Mouse (Mus musculus) C2C12 (cell line): ENCODE data around the gene Gm29797. TPM values are rescaled to one million over a fixed set of nuclear protein-coding genes. Genes with fewer than 3 reads are reported as not detected.

ENCODE experiments used
- H3K27me3 ChIP-seq: one replicate; pipeline ENCODE4 v1.6.1; 2011; ENCODE audit not compliant: control insufficient read depth, insufficient read depth, insufficient read length
- H3K36me3 ChIP-seq: one replicate; pipeline ENCODE4 v1.6.1; 2011; ENCODE audit not compliant: control insufficient read depth, insufficient read depth
- H3K4me3 ChIP-seq: one replicate; pipeline ENCODE4 v1.5.1; 2011; ENCODE audit warnings: mild to moderate bottlenecking, control low read depth; ENCODE audit not compliant: poor library complexity, insufficient read depth, severe bottlenecking
- H3K79me2 ChIP-seq: one replicate; pipeline ENCODE4 v1.6.1; 2011; ENCODE audit not compliant: control insufficient read depth, insufficient read depth
- H3K79me3 ChIP-seq: one replicate; pipeline ENCODE4 v1.6.1; 2011; ENCODE audit warnings: low read depth, control low read depth
- H3ac ChIP-seq: one replicate; pipeline ENCODE3; 2011; ENCODE audit warnings: low read depth; ENCODE audit not compliant: control insufficient read depth, insufficient read length
- CEBPB ChIP-seq: IDR thresholded peaks from one replicate; pipeline ENCODE4 v1.6.1; 2011; ENCODE audit warnings: low read depth, mild to moderate bottlenecking, control low read depth, moderate library complexity
- CTCF ChIP-seq: IDR thresholded peaks from one replicate; pipeline ENCODE4 v1.5.1; 2011; ENCODE audit not compliant: control insufficient read depth, insufficient read depth, insufficient read length
- FOSL1 ChIP-seq: IDR thresholded peaks from one replicate; pipeline ENCODE4 v1.8.0; 2011; ENCODE audit warnings: mild to moderate bottlenecking, low read length; ENCODE audit not compliant: poor library complexity, insufficient read depth, severe bottlenecking
- MAX ChIP-seq: IDR thresholded peaks from one replicate; pipeline ENCODE4 v1.6.1; 2011; ENCODE audit warnings: mild to moderate bottlenecking, control low read depth
- MYOD1 ChIP-seq: IDR thresholded peaks from one replicate; pipeline ENCODE4 v1.6.1; 2011; ENCODE audit warnings: low read depth; ENCODE audit not compliant: control insufficient read depth, insufficient read length
- MYOG ChIP-seq: IDR thresholded peaks from one replicate; pipeline ENCODE4 v1.6.1; 2011; ENCODE audit not compliant: control insufficient read depth, insufficient read length; ENCODE audit errors: extremely low read depth
- USF1 ChIP-seq: IDR thresholded peaks from one replicate; pipeline ENCODE4 v1.6.1; 2011; ENCODE audit warnings: low read depth, mild to moderate bottlenecking, control low read depth, moderate library complexity
- polyA plus RNA-seq: library from polyadenylated mRNA; unstranded; fragments of >200 nt; fragmentation: generic; extraction: Trizol; gene quantifications from one replicate; pipeline ENCODE4 v1.2.1, GENCODE M21; 2012; ENCODE audit warnings: missing spikeins

Gm29797 gene
- polyA plus RNA-seq, 1 experiment = 0.05 TPM

DNA sequence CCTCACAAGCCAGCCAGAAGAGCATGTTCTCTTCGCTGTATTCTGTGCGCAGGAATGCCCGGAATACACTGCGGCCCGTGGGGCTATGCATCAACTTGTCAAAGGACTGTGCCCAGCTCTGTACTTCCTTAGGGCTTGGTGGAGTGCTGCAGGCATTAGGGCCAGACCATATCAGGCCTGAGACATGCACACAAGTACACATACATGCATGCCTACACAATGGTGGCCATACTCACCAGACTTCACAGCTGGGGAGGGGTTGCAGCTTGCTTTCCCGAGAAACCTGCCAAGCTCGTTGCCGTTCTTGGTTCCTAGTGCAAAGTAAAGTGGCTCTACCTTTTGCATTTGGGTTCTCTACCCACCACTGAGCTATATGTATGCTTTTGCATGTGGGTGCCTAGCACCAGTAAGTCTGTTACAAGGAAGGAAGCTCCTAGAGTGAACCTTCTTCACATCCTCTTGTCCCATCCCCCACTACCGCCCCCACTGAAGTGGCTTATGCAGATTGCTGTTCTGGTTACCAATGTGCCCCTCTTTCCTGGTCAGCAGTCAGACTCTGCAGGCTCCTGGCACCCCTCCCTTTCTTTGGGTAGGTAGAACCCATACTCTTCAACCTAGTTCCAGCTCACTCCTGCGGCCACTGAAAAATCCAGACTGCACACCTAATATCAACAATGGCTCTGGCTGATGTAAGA lies 32.8 kb downstream of the Gm29797 start:
- Histone ChIP-seq H3ac (no peak overlapping the region), H3K79me2 (peaks cover 24% of the 10 kb centered on the region), H3K27me3 (no peaks in the 10 kb centered on the region), H3K4me3 (no peak overlapping the region), H3K79me3 (peaks cover 14% of the 10 kb centered on the region), H3K36me3 (no peaks in the 10 kb centered on the region)
- TF ChIP-seq MAX = no peak
- no peak for TF ChIP-seq MYOG
- no peak for TF ChIP-seq USF1
- TF ChIP-seq CTCF = no peak
- TF ChIP-seq MYOD1 = no peak
- no peak for TF ChIP-seq FOSL1
- no peak for TF ChIP-seq CEBPB

DNA sequence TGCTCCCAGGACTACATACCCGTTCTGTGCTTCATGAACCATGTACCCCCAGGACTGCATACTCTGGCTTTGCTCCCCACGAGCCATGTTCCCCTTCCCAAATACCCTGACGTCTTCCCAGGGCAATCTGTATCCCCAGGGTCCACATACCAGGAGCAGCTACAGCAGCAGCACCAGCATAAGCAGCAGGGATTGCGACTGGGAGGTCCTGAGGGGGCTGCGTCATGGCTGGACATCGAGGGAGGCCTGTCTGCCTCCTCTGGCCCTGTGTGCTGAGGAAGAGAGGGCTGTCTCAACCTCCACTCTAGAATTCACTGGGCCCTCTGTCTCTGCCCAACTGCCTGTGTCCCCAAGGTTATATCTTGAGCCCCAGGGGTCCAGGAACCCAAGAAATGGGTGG lies 34.2 kb downstream of the Gm29797 start:
- Histone ChIP-seq H3K79me3 (peaks cover 14% of the 10 kb centered on the region), H3K36me3 (no peaks in the 10 kb centered on the region), H3K79me2 (peaks cover 24% of the 10 kb centered on the region), H3K4me3 (no peak overlapping the region), H3K27me3 (no peaks in the 10 kb centered on the region), H3ac (no peak overlapping the region)
- TF ChIP-seq MYOD1 (no peak), CTCF (no peak), MAX (no peak), FOSL1 (no peak), USF1 (no peak), MYOG (no peak), CEBPB (no peak)

DNA sequence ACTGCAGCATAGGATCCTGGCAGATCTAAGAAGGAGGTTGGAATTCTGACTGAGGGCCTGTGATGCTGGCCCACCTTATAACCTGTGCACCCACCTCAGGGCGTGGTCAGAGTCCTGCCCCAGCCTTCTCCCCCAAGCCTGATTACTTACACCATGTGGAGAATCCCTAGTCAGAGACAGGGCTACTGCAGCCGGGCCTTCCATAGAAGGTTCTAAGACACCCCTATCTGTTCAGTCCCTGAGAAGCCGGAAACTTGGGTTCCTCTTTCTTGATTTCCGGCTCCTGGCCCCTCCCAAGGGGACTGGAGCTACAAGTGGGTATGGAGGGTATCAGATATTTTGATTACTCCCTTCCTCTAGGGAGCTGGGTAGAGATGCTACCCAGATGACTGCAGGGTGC lies 34.7 kb downstream of the Gm29797 start:
- Histone ChIP-seq H3K4me3 (no peak overlapping the region), H3K36me3 (no peaks in the 10 kb centered on the region), H3K79me3 (peaks cover 14% of the 10 kb centered on the region), H3ac (no peak overlapping the region), H3K79me2 (peaks cover 24% of the 10 kb centered on the region), H3K27me3 (no peaks in the 10 kb centered on the region)
- TF ChIP-seq MAX = no peak
- TF ChIP-seq MYOD1 = no peak
- TF ChIP-seq FOSL1 = no peak
- no peak for TF ChIP-seq CTCF
- no peak for TF ChIP-seq USF1
- TF ChIP-seq MYOG = no peak
- no peak for TF ChIP-seq CEBPB

- Histone ChIP-seq H3K79me2 (peaks cover 24% of the 10 kb centered on the region), H3ac (no peak overlapping the region), H3K36me3 (no peaks in the 10 kb centered on the region), H3K27me3 (peaks cover 2% of the 10 kb centered on the region), H3K4me3 (no peak overlapping the region), H3K79me3 (peaks cover 14% of the 10 kb centered on the region)
- no peak for TF ChIP-seq MAX
- TF ChIP-seq MYOD1 = no peak
- TF ChIP-seq FOSL1 = no peak
- TF ChIP-seq CTCF = no peak
- no peak for TF ChIP-seq CEBPB
- no peak for TF ChIP-seq MYOG
- no peak for TF ChIP-seq USF1
Measured at GRCm38 (mm10) chr2:181692304-181692703, 35.5 kb downstream of the Gm29797 start.

DNA sequence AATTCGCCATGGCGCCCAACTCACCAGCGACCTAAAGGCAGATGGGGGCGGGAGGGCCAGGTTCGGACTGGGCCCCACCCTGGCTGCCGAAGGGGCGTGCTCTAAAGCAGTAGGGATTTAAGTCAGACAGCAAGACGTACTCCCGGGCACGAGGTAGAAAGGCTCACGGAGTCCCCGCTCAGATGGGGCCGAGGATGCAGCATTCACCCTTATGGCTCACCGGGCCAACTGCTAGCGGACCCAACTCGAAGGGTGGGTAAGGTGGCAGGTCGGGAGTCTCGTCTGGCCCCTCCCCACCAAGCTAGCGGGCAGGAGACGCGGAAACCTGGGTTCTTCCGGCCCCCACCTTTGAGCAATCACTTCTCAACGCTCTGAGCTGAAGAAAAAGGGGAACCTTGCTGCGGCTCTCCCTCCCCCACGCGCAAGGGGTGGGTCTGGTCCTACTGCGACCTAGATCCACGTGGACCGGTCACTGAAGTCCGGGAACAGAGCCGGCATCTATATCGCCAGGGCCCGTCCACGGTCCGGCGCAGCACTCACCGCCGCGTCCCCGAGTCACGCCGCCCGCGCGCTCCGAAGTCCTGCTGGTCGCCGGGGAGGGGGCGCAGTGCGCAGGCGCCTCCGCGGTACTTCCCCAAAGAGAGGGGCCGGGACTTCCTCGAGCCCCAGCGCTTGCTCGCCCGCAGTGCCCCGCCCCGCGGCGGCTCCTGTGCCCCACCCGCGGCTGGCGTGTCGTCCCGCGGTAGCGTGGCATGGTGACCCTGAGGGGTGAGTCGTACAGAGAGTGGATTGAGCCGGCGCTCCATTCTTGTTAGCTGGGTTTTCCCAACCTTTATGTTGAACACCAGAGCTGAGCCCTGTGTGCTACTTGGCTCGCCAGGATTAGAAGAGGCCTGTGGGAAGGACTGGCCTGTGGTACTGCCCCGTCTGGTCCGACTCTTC lies 36.8 kb downstream of the Gm29797 start, which contains the start of gene Rgs19:
Gene Rgs19 (minus strand): TSS at position 639 of the 942 bp plus-strand sequence.
- peak within 1 kb of the TSS; percentile 93 for H3ac ChIP-seq
- H3K36me3 ChIP-seq = no peaks in the 10 kb centered on the region
- H3K27me3 ChIP-seq = peaks cover 4% of the 10 kb centered on the region
- peaks cover 14% of the 10 kb centered on the region for H3K79me3 ChIP-seq
- H3K4me3 ChIP-seq = peak within 1 kb of the TSS; percentile 57
- H3K79me2 ChIP-seq = peaks cover 24% of the 10 kb centered on the region
- TF ChIP-seq MAX (peak; percentile 26), USF1 (no peak)
